Mouse (Mus musculus) liver, postnatal 0 days (tissue): ENCODE measurements at regions not wholly inside any gene's neighbourhood (a gene's known extent, or its start where the extent isn't known, plus 50 kb on each side); places are given as distances from the start of the nearest gene placed in this dataset.

Experiments used
- CTCF ChIP-seq: sonication (generic); IDR thresholded peaks from 2 replicates; pipeline ENCODE4 v1.5.1; 2016; ENCODE audit warnings: antibody characterized with exemption, low read depth
- EP300 ChIP-seq: IDR thresholded peaks from 2 replicates; pipeline ENCODE4 v1.6.1; 2016; ENCODE audit warnings: antibody characterized with exemption, low read depth, mild to moderate bottlenecking

- no peak for TF ChIP-seq CTCF
- TF ChIP-seq EP300, result no peak
These were observed 204.1 kb downstream of the Sox9 start for GRCm38 (mm10) chr11:112986029-112986573.
